Mouse (Mus musculus) liver, embryonic 15.5 days (tissue): Measurements from ENCODE around the gene Dab2. TPM values are rescaled to one million over a fixed set of nuclear protein-coding genes. Genes with fewer than 3 reads are reported as not detected.
A peak's percentile ranks its signal among the peaks of the same experiment; 100 is the strongest.

Experiments used
- ATAC-seq: fragments of 200-750 bp; cut with Nextera tagmentation; 2 replicates; pipeline ENCODE4 v1.8.0; 2017; ENCODE audit warnings: moderate number of reproducible peaks, mild to moderate bottlenecking, moderate library complexity; ENCODE audit not compliant: insufficient read depth
- H3K27ac ChIP-seq: fragments of 300-500 bp; sonication (generic); replicated peaks from 2 replicates; pipeline ENCODE4 v1.5.1; 2015; ENCODE audit warnings: mild to moderate bottlenecking, inconsistent platforms
- H3K27me3 ChIP-seq: fragments of 300-500 bp; sonication (generic); 2 replicates; pipeline ENCODE4 v1.6.1; 2015; ENCODE audit warnings: mild to moderate bottlenecking, inconsistent platforms
- H3K36me3 ChIP-seq: fragments of 300-500 bp; sonication (generic); replicated peaks from 2 replicates; pipeline ENCODE4 v1.6.1; 2015; ENCODE audit warnings: moderate library complexity, mild to moderate bottlenecking, inconsistent platforms
- H3K4me1 ChIP-seq: fragments of 300-500 bp; sonication (generic); replicated peaks from 2 replicates; pipeline ENCODE4 v1.6.1; 2015; ENCODE audit warnings: inconsistent platforms
- H3K4me2 ChIP-seq: fragments of 300-500 bp; sonication (generic); 2 replicates; pipeline ENCODE4 v1.6.1; 2015; ENCODE audit warnings: moderate library complexity, mild to moderate bottlenecking, inconsistent platforms
- H3K4me3 ChIP-seq: fragments of 300-500 bp; sonication (generic); replicated peaks from 2 replicates; pipeline ENCODE4 v1.5.1; 2015; ENCODE audit warnings: mild to moderate bottlenecking, inconsistent platforms
- H3K9ac ChIP-seq: fragments of 300-500 bp; sonication (generic); 2 replicates; pipeline ENCODE4 v1.6.1; 2015; ENCODE audit warnings: moderate library complexity, mild to moderate bottlenecking, inconsistent platforms
- H3K9me3 ChIP-seq: fragments of 300-500 bp; sonication (generic); replicated peaks from 2 replicates; pipeline ENCODE4 v1.6.1; 2016; ENCODE audit warnings: inconsistent platforms
- WGBS: fragments of 180-500 bp; shearing (Covaris S2); methylation state at CpG from one replicate; pipeline ENCODE4 v1.1.7; 2015; ENCODE audit warnings: mixed read lengths; ENCODE audit not compliant: insufficient replicate concordance; 5-methylcytosine and 5-hydroxymethylcytosine counted together
- polyA plus RNA-seq: library from polyadenylated mRNA; unstranded; fragments of >200 nt; fragmentation: Nextera tagmentation; extraction: Ambion mirVana; gene quantifications from 2 replicates; pipeline ENCODE4 v1.2.1, GENCODE M21; 2015

Gene Dab2
- polyA plus RNA-seq = 7.9 and 8.4 TPM in 2 replicates

GRCm38 (mm10) chr15:6299554-6299953 lies at the start of gene Dab2:
Gene Dab2 (plus strand): TSS chr15:6299788.
- Histone ChIP-seq H3K27me3 (no peaks in the 10 kb centered on the region), H3K36me3 (no peaks in the 10 kb centered on the region), H3K4me2 (no peak within 1 kb of the TSS), H3K9me3 (no peaks in the 10 kb centered on the region), H3K27ac (no peak within 1 kb of the TSS), H3K4me1 (no peaks in the 10 kb centered on the region), H3K4me3 (no peak within 1 kb of the TSS), H3K9ac (no peak within 1 kb of the TSS)
- 51% methylated on average over 3 of the region's 3 CpGs for WGBS
- no peak for ATAC-seq

GRCm38 (mm10) chr15:6253471-6253870 lies 46.1 kb upstream of the Dab2 start:
- WGBS = 65% methylated on average over 2 of the region's 2 CpGs
- Histone ChIP-seq H3K27ac (no peak overlapping the region), H3K4me2 (no peak overlapping the region), H3K4me1 (no peaks in the 10 kb centered on the region), H3K4me3 (no peak overlapping the region), H3K27me3 (no peaks in the 10 kb centered on the region), H3K9me3 (no peaks in the 10 kb centered on the region), H3K36me3 (no peaks in the 10 kb centered on the region), H3K9ac (no peak overlapping the region)
- no peak for ATAC-seq

- H3K4me1 ChIP-seq = no peaks in the 10 kb centered on the region
- no peak for ATAC-seq
- H3K27ac ChIP-seq = no peak overlapping the region
- H3K4me2 ChIP-seq = no peak overlapping the region
- WGBS = 73% methylated on average over 2 of the region's 2 CpGs
- no peaks in the 10 kb centered on the region for H3K9me3 ChIP-seq
- no peaks in the 10 kb centered on the region for H3K27me3 ChIP-seq
- no peak overlapping the region for H3K4me3 ChIP-seq
- H3K9ac ChIP-seq = no peak overlapping the region
- no peaks in the 10 kb centered on the region for H3K36me3 ChIP-seq
These were observed 45.2 kb upstream of the Dab2 start for GRCm38 (mm10) chr15:6254383-6254782.

GRCm38 (mm10) chr15:6257049-6257448 lies 42.5 kb upstream of the Dab2 start:
- H3K27ac ChIP-seq = no peak overlapping the region
- no peaks in the 10 kb centered on the region for H3K9me3 ChIP-seq
- ATAC-seq = no peak
- H3K36me3 ChIP-seq = no peaks in the 10 kb centered on the region
- no peaks in the 10 kb centered on the region for H3K27me3 ChIP-seq
- no peak overlapping the region for H3K9ac ChIP-seq
- H3K4me1 ChIP-seq = 0 out of 2 replicates have a peak, but pooled peaks cover 5% of the 10 kb centered on the region
- H3K4me2 ChIP-seq = no peak overlapping the region
- no peak overlapping the region for H3K4me3 ChIP-seq
- WGBS = 30% methylated on average over 2 of the region's 2 CpGs

- Histone ChIP-seq H3K9ac (no peak overlapping the region), H3K9me3 (no peaks in the 10 kb centered on the region), H3K36me3 (no peaks in the 10 kb centered on the region), H3K4me1 (0 out of 2 replicates have a peak, but pooled peaks cover 5% of the 10 kb centered on the region), H3K4me3 (no peak overlapping the region), H3K27me3 (no peaks in the 10 kb centered on the region), H3K27ac (no peak overlapping the region), H3K4me2 (no peak overlapping the region)
- peak; percentile 54 for ATAC-seq
- 22% methylated on average over 3 of the region's 3 CpGs for WGBS
These were observed 39.4 kb upstream of the Dab2 start for GRCm38 (mm10) chr15:6259957-6260740.

GRCm38 (mm10) chr15:6260741-6261430 lies 38.7 kb upstream of the Dab2 start:
- no peak overlapping the region for H3K4me2 ChIP-seq
- H3K4me3 ChIP-seq = no peak overlapping the region
- no peaks in the 10 kb centered on the region for H3K36me3 ChIP-seq
- 43% methylated on average over 6 of the region's 6 CpGs for WGBS
- no peak for ATAC-seq
- H3K9me3 ChIP-seq = no peaks in the 10 kb centered on the region
- H3K9ac ChIP-seq = no peak overlapping the region
- no peak overlapping the region for H3K27ac ChIP-seq
- H3K27me3 ChIP-seq = no peaks in the 10 kb centered on the region
- H3K4me1 ChIP-seq = 0 out of 2 replicates have a peak, but pooled peaks cover 5% of the 10 kb centered on the region

- Histone ChIP-seq H3K4me2 (no peak overlapping the region), H3K36me3 (no peaks in the 10 kb centered on the region)
- 36% methylated on average over 3 of the region's 3 CpGs for WGBS
These were observed 32.3 kb upstream of the Dab2 start for GRCm38 (mm10) chr15:6267147-6267758.

GRCm38 (mm10) chr15:6278606-6279468 lies 20.8 kb upstream of the Dab2 start:
- no peak overlapping the region for H3K27ac ChIP-seq
- no peaks in the 10 kb centered on the region for H3K36me3 ChIP-seq
- no peaks in the 10 kb centered on the region for H3K4me1 ChIP-seq
- H3K9ac ChIP-seq = no peak overlapping the region
- H3K9me3 ChIP-seq = no peaks in the 10 kb centered on the region
- ATAC-seq = no peak
- H3K27me3 ChIP-seq = no peaks in the 10 kb centered on the region
- WGBS = 56% methylated on average over 11 of the region's 11 CpGs
- no peak overlapping the region for H3K4me3 ChIP-seq
- H3K4me2 ChIP-seq = no peak overlapping the region

More at GRCm38 (mm10) chr15:6267147-6267758, 32.3 kb upstream of the Dab2 start:
- Histone ChIP-seq H3K27ac (no peak overlapping the region), H3K9ac (no peak overlapping the region), H3K4me3 (no peak overlapping the region), H3K4me1 (no peaks in the 10 kb centered on the region), H3K27me3 (no peaks in the 10 kb centered on the region), H3K9me3 (no peaks in the 10 kb centered on the region)
- no peak for ATAC-seq

- Histone ChIP-seq H3K4me3 (no peak overlapping the region), H3K27me3 (no peaks in the 10 kb centered on the region), H3K4me2 (no peak overlapping the region), H3K27ac (no peak overlapping the region), H3K9ac (no peak overlapping the region), H3K36me3 (no peaks in the 10 kb centered on the region), H3K4me1 (no peaks in the 10 kb centered on the region), H3K9me3 (no peaks in the 10 kb centered on the region)
- no peak for ATAC-seq
- WGBS = 74% methylated on average over 4 of the region's 4 CpGs
These were observed 19.6 kb upstream of the Dab2 start for GRCm38 (mm10) chr15:6280021-6280451.

GRCm38 (mm10) chr15:6283249-6283648 lies 16.3 kb upstream of the Dab2 start:
- ATAC-seq = no peak
- H3K27me3 ChIP-seq = no peaks in the 10 kb centered on the region
- H3K36me3 ChIP-seq = no peaks in the 10 kb centered on the region
- no peak overlapping the region for H3K4me2 ChIP-seq
- WGBS = 73% methylated on average over 9 of the region's 9 CpGs
- H3K4me3 ChIP-seq = no peak overlapping the region
- no peaks in the 10 kb centered on the region for H3K9me3 ChIP-seq
- H3K9ac ChIP-seq = no peak overlapping the region
- H3K27ac ChIP-seq = no peak overlapping the region
- no peaks in the 10 kb centered on the region for H3K4me1 ChIP-seq
